Mouse (Mus musculus) embryonic facial prominence, embryonic 14.5 days (tissue): ENCODE data around the gene Gm10840. TPM values are rescaled to one million over a fixed set of nuclear protein-coding genes. Genes with fewer than 3 reads are reported as not detected.

Source experiments
- ATAC-seq: fragments of 200-750 bp; cut with Nextera tagmentation; 2 replicates; pipeline ENCODE4 v1.8.0; 2017; ENCODE audit warnings: low read depth, moderate number of reproducible peaks, moderate TSS enrichment
- DNase-seq: peaks from one replicate; pipeline ENCODE4 v3.0.0-alpha.2; 2015; ENCODE audit warnings: low spot score
- H3K27ac ChIP-seq: fragments of 300-500 bp; sonication (generic); replicated peaks from 2 replicates; pipeline ENCODE4 v1.5.1; 2014; ENCODE audit warnings: low read depth, mild to moderate bottlenecking, low read length, moderate library complexity
- H3K27me3 ChIP-seq: fragments of 300-500 bp; sonication (generic); replicated peaks from 2 replicates; pipeline ENCODE4 v1.6.1; 2014; ENCODE audit warnings: low read length; ENCODE audit not compliant: control insufficient read depth, insufficient read depth
- H3K36me3 ChIP-seq: fragments of 300-500 bp; sonication (generic); 2 replicates; pipeline ENCODE4 v1.6.1; 2014; ENCODE audit warnings: low read length, mixed read lengths; ENCODE audit not compliant: control insufficient read depth, insufficient read depth
- H3K4me1 ChIP-seq: fragments of 300-500 bp; sonication (generic); 2 replicates; pipeline ENCODE4 v1.6.1; 2014; ENCODE audit warnings: antibody characterized with exemption, low read length; ENCODE audit not compliant: control insufficient read depth, insufficient read depth
- H3K4me2 ChIP-seq: fragments of 300-500 bp; sonication (generic); 2 replicates; pipeline ENCODE4 v1.6.1; 2014; ENCODE audit warnings: low read depth, mild to moderate bottlenecking, low read length, moderate library complexity, mixed read lengths
- H3K4me3 ChIP-seq: fragments of 300-500 bp; sonication (generic); 2 replicates; pipeline ENCODE4 v1.5.1; 2014; ENCODE audit warnings: low read depth, mild to moderate bottlenecking, low read length
- H3K9ac ChIP-seq: fragments of 300-500 bp; sonication (generic); 2 replicates; pipeline ENCODE4 v1.6.1; 2014; ENCODE audit warnings: low read depth, mild to moderate bottlenecking, low read length, moderate library complexity, mixed read lengths
- H3K9me3 ChIP-seq: fragments of 300-500 bp; sonication (generic); 2 replicates; pipeline ENCODE4 v1.6.1; 2016; ENCODE audit warnings: low read length; ENCODE audit not compliant: control insufficient read depth
- WGBS: fragments of 180-500 bp; shearing (Covaris S2); extraction: QIAGEN DNeasy Blood & Tissue Kit; methylation state at CpG from one replicate; pipeline ENCODE4 v1.1.7; 2014; 5-methylcytosine and 5-hydroxymethylcytosine counted together
- polyA plus RNA-seq: library from polyadenylated mRNA; unstranded; fragments of >200 nt; fragmentation: Nextera tagmentation; extraction: Ambion mirVana; gene quantifications from 2 replicates; pipeline ENCODE4 v1.2.1, GENCODE M21; 2014

Gene Gm10840
- polyA plus RNA-seq, 1 experiment from 2014 or later: not detected

DNA sequence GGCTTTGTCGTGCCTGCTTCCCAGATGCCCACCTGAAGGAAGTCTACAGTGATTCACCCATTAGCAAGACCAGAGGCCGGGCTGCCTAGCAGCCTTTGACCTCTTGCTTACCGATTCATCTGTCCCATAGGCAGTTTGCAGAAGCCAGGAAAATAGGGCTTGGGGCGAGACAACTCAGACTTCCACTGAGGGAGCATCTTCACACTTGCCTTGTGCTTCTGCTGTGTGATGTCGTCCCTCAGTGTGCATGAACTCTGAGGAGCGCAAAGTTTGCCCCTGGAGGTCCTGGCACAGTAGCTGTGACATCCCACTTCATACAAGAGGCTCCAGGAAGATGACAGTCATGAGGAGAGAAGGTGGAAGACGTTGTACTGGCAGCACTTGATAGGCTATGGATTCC lies 3.5 kb upstream of the Gm10840 start:
- WGBS: 92% methylated on average over 7 of the region's 7 CpGs
- Histone ChIP-seq H3K27ac (no peak overlapping the region), H3K4me2 (no peak overlapping the region), H3K36me3 (peaks cover 58% of the 10 kb centered on the region), H3K27me3 (no peaks in the 10 kb centered on the region), H3K4me3 (no peak overlapping the region), H3K4me1 (peaks cover 21% of the 10 kb centered on the region), H3K9me3 (no peaks in the 10 kb centered on the region), H3K9ac (no peak overlapping the region)
- ATAC-seq (no peak), DNase-seq (no peak)

- Histone ChIP-seq H3K9me3 (no peaks in the 10 kb centered on the region), H3K36me3 (peaks cover 54% of the 10 kb centered on the region), H3K9ac (peak overlapping the region; percentile 96), H3K4me3 (peak overlapping the region; percentile 87), H3K4me2 (peak overlapping the region; percentile 65), H3K27me3 (no peaks in the 10 kb centered on the region), H3K27ac (peak overlapping the region; percentile 98), H3K4me1 (peaks cover 21% of the 10 kb centered on the region)
- ATAC-seq (no peak), DNase-seq (peak; percentile 16)
- 55% methylated on average over 14 of the region's 14 CpGs for WGBS
These were observed 2.3 kb upstream of the Gm10840 start for GRCm38 (mm10) chr11:106158081-106158929.

DNA sequence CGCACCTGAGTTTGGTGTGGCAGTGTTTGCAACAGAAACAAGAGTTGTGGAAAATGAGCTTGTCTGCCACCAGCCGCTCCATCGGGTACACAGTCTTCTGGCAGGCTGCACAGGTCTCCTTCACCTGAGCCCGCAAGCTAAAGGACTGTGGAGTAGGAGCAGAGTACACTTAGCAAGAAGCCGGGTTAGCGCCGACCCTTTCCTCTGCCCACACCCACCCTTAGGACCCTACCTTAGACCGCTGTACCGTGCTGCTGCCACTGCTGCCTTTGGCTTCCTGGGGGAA lies 1.8 kb upstream of the Gm10840 start:
- H3K4me1 ChIP-seq: peaks cover 21% of the 10 kb centered on the region
- H3K27ac ChIP-seq: peak overlapping the region; percentile 98
- peak overlapping the region; percentile 65 for H3K4me2 ChIP-seq
- H3K9me3 ChIP-seq: no peaks in the 10 kb centered on the region
- DNase-seq: no peak
- no peak for ATAC-seq
- H3K4me3 ChIP-seq: peak overlapping the region; percentile 87
- H3K36me3 ChIP-seq: peaks cover 56% of the 10 kb centered on the region
- H3K9ac ChIP-seq: peak overlapping the region; percentile 96
- WGBS: 62% methylated on average over 5 of the region's 9 CpGs
- H3K27me3 ChIP-seq: no peaks in the 10 kb centered on the region

DNA sequence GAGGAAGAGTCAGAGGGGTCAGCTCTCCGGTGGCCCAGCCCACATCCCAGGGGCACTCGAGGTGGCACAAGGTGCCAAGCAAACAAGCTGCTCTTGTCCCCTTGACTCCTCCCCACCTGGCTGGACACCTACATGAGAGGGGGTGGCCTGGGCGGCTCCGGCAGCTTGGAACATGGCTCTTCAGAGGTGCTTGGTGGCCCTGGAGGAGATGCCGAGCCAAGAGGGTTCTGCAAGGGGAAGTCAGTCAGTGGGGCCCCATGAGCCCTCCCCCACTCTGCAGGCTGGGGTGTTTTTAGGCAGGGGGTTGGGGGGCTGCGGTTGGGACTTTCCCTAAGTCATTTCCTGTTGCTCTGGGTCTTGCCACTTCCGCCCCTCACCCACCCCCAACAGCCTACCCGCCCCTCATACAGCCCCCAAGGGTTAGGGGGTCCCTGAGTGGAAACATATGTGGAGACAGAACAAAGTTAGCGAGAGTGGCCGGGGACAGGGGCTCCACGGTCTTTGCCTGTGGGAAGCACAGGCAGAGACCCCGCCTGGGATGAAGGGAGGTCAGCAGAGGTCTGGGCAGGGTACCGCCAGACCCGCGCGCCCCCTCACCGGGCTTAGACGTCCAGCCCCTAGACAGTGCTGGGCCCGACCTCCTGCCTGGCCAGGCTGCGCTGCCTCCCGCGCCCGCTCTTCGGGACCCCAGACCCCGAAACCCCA lies 1.3 kb upstream of the Gm10840 start:
- Histone ChIP-seq H3K27ac (peak overlapping the region; percentile 98), H3K4me3 (peak overlapping the region; percentile 87), H3K4me2 (peak overlapping the region; percentile 65), H3K36me3 (peaks cover 56% of the 10 kb centered on the region), H3K9me3 (no peaks in the 10 kb centered on the region), H3K9ac (peak overlapping the region; percentile 96), H3K27me3 (no peaks in the 10 kb centered on the region), H3K4me1 (peaks cover 21% of the 10 kb centered on the region)
- DNase-seq: peak; percentile 61
- peak; percentile 41 for ATAC-seq
- WGBS: 0% methylated on average over 7 of the region's 25 CpGs

GRCm38 (mm10) chr11:106159921-106160840 lies 469 bp upstream of the Gm10840 start:
- Histone ChIP-seq H3K4me3 (peak overlapping the region; percentile 87), H3K9ac (peak overlapping the region; percentile 96), H3K27me3 (no peaks in the 10 kb centered on the region), H3K27ac (peak overlapping the region; percentile 98), H3K36me3 (peaks cover 53% of the 10 kb centered on the region), H3K9me3 (no peaks in the 10 kb centered on the region), H3K4me1 (peaks cover 21% of the 10 kb centered on the region), H3K4me2 (peak overlapping the region; percentile 65)
- ATAC-seq (peak; percentile 72), DNase-seq (peak; percentile 90)
- under 1% methylated on average over 47 of the region's 106 CpGs for WGBS

- H3K36me3 ChIP-seq: peaks cover 47% of the 10 kb centered on the region
- ATAC-seq (no peak), DNase-seq (peak; percentile 38)
- H3K9ac ChIP-seq: no peak overlapping the region
- no peaks in the 10 kb centered on the region for H3K27me3 ChIP-seq
- H3K4me1 ChIP-seq: peaks cover 21% of the 10 kb centered on the region
- 0 out of 2 replicates have a peak overlapping the region, but pooled peaks have one; percentile 98 for H3K27ac ChIP-seq
- H3K9me3 ChIP-seq: no peaks in the 10 kb centered on the region
- no peak overlapping the region for H3K4me2 ChIP-seq
- 68% methylated on average over 2 of the region's 2 CpGs for WGBS
- H3K4me3 ChIP-seq: no peak overlapping the region
These were observed 1.6 kb downstream of the Gm10840 start for GRCm38 (mm10) chr11:106162237-106162636.

- whole genome bisulfite sequencing: 71% methylated on average over 4 of the region's 4 CpGs
- Histone ChIP-seq H3K4me1 (peaks cover 16% of the 10 kb centered on the region), H3K9me3 (no peaks in the 10 kb centered on the region), H3K4me2 (no peak overlapping the region), H3K27ac (no peak overlapping the region), H3K36me3 (peaks cover 45% of the 10 kb centered on the region), H3K4me3 (no peak overlapping the region), H3K9ac (no peak overlapping the region), H3K27me3 (no peaks in the 10 kb centered on the region)
- no peak for DNase-seq
- ATAC-seq: no peak
These were observed 2.9 kb downstream of the Gm10840 start for GRCm38 (mm10) chr11:106163546-106163945.

GRCm38 (mm10) chr11:106164601-106165180 lies 4.0 kb downstream of the Gm10840 start:
- Histone ChIP-seq H3K36me3 (peaks cover 53% of the 10 kb centered on the region), H3K4me1 (peaks cover 11% of the 10 kb centered on the region), H3K4me3 (no peak overlapping the region), H3K9ac (no peak overlapping the region), H3K27me3 (no peaks in the 10 kb centered on the region), H3K9me3 (no peaks in the 10 kb centered on the region), H3K4me2 (no peak overlapping the region), H3K27ac (no peak overlapping the region)
- 95% methylated on average over 16 of the region's 16 CpGs for WGBS
- ATAC-seq (no peak), DNase-seq (no peak)
